Mouse (Mus musculus) CD4-positive, CD25-positive, alpha-beta regulatory T cell, adult 9 weeks (primary cell): Measurements from ENCODE around the gene Pi4k2a. TPM values are rescaled to one million over a fixed set of nuclear protein-coding genes. Genes with fewer than 3 reads are reported as not detected.

Source experiments
- polyA plus RNA-seq: library from polyadenylated mRNA; unstranded; fragments of 100-300 nt; shearing (Covaris generic); gene quantifications from one replicate; pipeline ENCODE4 v1.2.1, GENCODE M21; 2017

Pi4k2a gene
- polyA plus RNA-seq, result 3.6 TPM

DNA sequence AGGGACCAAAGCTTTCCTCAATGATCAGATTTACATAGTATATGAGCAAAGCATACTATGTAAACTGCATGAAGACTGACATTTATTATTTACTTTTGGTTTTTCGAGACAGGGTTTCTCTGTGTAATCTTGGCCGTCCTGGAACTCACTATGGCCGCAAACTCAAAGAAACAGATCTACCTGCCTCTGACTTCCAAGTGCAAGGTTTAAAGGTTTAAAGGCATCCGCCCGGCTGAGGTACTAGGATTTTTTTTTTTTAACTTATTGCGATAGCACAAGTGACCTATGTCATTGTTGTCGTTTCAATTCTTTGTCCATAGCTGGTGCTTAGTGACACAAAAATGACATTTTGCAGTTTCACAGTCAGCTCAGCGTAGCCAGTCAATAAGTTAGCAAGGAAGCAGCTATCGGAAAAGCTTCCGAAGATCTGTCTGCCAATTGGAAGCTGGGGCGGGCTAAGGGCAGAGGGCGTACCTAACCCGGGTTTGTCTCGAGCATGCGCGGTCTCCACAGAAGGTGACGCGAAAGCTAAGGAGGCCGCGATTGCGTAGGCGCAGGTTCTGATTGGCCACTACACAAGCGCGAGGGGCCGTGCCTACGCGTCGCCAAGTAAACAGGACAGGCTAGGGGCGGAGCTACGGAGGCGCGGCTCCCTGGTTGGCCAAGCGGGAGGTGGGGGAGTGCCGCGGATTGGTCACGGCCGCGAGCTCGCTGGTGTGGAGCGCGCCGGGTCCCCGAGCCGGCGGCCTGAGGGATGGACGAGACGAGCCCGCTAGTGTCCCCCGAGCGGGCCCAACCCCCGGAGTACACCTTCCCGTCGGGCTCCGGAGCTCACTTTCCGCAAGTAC, at the start of gene Pi4k2a:
TSS of gene Pi4k2a (plus strand) at position 723 of the 848 bp plus-strand sequence.

DNA sequence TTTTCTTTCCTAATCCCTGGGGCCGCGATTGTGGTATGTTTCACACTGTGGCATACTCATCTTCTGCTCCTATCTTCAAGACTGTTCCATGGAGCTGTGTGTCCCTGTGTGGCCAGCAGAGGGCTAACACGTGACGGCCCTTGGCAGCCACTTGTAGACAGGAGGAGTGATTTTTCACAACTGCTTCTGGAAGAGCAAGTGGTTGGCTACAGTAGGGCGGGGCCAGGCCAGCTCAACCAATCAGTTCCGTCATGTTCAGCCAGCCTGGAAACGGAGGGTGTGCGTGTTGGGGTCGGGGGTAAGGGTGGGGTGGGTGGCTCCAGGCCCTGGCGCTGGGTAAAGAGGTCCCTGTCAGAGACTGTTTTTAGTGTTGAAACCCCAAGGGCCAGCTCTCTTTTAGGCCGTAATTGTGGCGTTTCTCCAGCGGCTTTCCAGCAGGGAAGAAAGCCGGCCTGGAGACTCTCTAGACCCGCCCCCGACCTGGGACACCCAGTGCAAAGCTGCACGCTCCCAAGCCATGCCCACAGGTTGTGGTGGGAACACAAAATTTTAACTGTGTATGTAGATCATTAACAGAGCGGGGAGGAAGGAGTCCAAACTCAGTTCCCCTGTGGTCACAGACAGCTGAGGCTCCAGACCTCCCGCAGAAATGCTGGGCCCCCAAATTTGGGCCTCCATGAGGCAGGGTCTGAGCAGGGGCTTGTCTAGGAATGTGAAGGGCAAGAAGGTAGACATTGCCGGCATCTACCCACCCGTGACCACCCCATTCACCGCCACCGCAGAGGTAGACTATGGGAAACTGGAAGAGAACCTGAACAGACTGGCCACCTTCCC, 44.8 kb upstream of the Pi4k2a start, which contains the start of gene Hoga1:
TSS of gene Hoga1 (plus strand) at position 342 of the 834 bp plus-strand sequence.

DNA sequence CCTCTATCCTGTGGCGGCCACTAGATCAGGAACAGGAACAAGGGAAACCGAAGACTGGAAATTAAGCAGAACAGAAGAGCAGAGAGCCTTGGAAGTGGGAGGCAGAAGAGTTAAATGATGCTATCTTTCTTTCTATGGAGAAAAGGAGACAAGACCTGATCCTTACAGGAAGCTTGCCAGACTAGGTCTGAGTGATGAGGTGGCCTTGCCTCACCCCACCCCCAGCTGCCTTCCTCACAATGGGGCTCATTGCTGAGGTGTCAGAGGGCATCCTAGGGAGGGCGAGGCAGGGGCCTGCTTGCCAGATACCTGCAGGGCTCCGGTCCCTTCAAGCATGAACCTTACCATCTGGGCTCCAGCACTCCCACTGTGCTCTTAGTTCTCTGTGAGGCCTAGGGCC, 38.3 kb upstream of the Pi4k2a start, which contains the start of gene 4933411K16Rik:
TSS of gene 4933411K16Rik (plus strand) at position 301 of the 400 bp plus-strand sequence.

DNA sequence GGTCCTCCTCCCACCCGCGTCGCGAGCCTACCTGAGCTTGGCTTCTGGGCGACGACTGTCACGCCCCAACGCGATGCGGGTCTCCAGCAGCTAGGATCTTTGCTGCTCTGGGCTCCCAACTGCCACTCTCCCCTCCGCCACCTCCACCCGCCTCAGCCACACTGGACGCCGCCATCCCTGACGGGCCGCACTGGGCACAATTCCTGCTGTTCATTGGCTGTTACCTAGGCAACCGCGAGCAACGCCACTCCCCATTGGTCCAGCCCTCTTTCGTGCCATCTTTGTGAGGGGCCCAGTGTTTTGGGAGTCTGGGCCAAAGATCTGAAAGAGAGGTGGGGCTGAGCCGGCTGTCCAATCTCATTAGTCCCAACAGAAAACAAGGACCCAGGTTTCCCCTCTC, 4.1 kb upstream of the Pi4k2a start, which contains the start of gene Morn4:
TSS of gene Morn4 (minus strand) at position 192 of the 400 bp plus-strand sequence.

DNA sequence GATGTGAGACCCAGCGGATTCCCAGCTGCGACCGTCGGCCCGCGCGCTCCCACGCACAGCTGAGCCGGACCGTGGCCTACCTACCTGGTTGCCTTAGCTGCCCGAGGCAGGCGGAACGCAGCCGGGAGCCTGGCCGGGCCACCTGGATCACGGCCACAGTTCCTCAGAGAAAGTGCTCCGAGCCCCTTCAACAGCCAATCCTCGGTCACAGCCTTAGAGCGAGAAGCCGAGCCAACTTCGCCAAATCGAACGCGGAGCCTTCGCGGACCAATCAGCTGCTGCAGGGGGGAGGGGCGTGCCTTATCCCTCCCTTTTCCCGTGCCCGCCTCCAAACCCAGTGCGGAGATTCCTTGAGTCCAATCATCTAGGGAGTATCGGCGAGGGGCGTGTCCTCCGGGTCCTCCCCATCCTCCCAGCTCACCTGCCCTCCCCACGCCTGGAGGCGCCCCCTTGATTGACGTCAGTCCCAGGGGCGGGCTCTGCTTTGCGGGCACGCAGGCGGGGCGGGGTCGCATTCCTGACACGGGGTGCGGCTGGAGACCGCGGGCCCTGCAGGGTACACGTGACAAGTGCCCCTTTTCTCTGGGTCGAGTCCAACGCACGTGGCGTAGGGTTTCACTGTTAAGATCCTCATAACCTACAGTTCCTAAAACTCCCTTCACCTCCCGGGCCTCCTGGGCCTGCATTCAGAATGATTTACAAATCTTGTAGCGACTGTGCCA, 38.7 kb downstream of the Pi4k2a start, which contains the start of gene Avpi1:
TSS of gene Avpi1 (minus strand) at position 273 of the 722 bp plus-strand sequence.

DNA sequence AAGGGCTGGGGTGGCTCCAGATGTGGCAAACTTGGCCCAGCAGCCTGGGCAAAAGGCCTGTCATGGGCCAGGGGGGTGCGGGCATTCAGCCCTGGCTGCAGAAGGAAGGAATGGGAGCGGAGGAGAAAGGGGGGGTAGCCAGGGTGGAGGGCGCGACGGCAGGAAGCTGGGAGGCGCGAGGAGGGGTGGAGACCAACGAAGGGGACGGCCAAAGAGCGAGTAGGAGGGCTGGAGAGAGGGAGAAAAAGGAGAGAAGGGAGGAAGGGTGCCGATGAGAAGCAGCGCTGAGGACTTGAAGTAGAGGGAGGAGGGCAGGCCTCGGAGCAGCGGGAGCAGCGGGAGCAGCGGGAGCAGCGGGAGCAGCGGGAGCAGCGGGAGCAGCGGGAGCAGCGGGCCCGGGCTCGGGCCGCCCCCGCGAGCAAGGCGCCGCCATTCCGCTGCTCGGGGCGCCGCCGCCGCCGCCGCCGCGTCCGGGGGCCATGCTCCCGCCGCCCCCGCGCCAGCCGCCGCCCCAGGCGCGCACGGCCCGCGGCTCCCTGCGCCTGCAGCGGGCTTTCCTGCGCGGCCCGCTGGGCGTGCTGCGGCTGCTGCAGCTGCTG, 57.0 kb downstream of the Pi4k2a start, which contains the start of gene Marveld1:
TSS of gene Marveld1 (plus strand) at position 231 of the 599 bp plus-strand sequence.

DNA sequence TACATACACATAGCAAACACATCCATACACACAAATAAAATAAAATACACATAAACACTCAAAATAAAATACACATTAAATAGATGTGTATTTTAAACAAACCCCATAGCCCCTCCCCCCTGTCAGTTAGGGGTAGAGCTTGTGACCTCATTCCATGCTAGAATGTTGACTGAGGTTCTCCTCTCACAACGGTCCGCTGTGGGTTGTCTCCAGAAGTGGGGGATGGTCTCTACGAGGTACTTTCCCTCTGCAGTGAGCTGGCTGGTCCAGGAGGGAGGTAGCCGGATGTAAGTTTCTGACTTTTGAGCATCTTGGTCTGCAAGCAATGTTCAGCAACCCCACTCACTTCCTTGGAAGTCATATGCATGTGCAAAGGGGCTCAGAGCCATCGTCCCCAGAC, 73.5 kb downstream of the Pi4k2a start, which contains the start of gene Zfyve27:
TSS of gene Zfyve27 (plus strand) at position 188 of the 400 bp plus-strand sequence.

Other genes starting within 250 kb of the Pi4k2a start
- gene Frat2, start 242.3 kb upstream of the Pi4k2a start, polyA plus RNA-seq, result 0.55 TPM
- gene Rrp12, start 194.3 kb upstream of the Pi4k2a start, polyA plus RNA-seq, result 24.3 TPM
- gene Pgam1, start 178.5 kb upstream of the Pi4k2a start, polyA plus RNA-seq, result 140 TPM
- 102 TPM for gene Exosc1, start 157.0 kb upstream of the Pi4k2a start, polyA plus RNA-seq
- 74.9 TPM for gene Zdhhc16, start 157.0 kb upstream of the Pi4k2a start, polyA plus RNA-seq
- 94.0 TPM for gene Mms19, start 109.3 kb upstream of the Pi4k2a start, polyA plus RNA-seq
- gene Ubtd1, start 108.7 kb upstream of the Pi4k2a start, polyA plus RNA-seq, result 4.8 TPM
- not detected for gene Ankrd2, start 54.5 kb upstream of the Pi4k2a start, polyA plus RNA-seq
- gene Hoga1, start 44.9 kb upstream of the Pi4k2a start, polyA plus RNA-seq, result not detected
- not detected for gene 4933411K16Rik, start 38.2 kb upstream of the Pi4k2a start, polyA plus RNA-seq
- 0.76 TPM for gene Morn4, start 4.1 kb upstream of the Pi4k2a start, polyA plus RNA-seq
- gene Avpi1, start 38.6 kb downstream of the Pi4k2a start, polyA plus RNA-seq, result 6.5 TPM
- gene Marveld1, start 56.9 kb downstream of the Pi4k2a start, polyA plus RNA-seq, result 3.0 TPM
- 72.8 TPM for gene Zfyve27, start 73.5 kb downstream of the Pi4k2a start, polyA plus RNA-seq
- gene Sfrp5, start 111.8 kb downstream of the Pi4k2a start, polyA plus RNA-seq, result not detected
- gene Golga7b, start 157.1 kb downstream of the Pi4k2a start, polyA plus RNA-seq, result not detected